Mouse (Mus musculus) granulocyte monocyte progenitor cell, adult 5-6 weeks (primary cell): ENCODE results near the gene Gpc6. TPM values are rescaled to one million over a fixed set of nuclear protein-coding genes. Genes with fewer than 3 reads are reported as not detected.

Experiments used
- ATAC-seq: replicated peaks from 2 replicates; pipeline ENCODE4 v1.8.0; 2016; ENCODE audit warnings: mild to moderate bottlenecking, moderate TSS enrichment, inconsistent platforms; ENCODE audit not compliant: poor library complexity, severe bottlenecking
- total RNA-seq, 2 experiments: library from RNA; stranded (forward) in 1 of 2; stranded (reverse) in 1 of 2; fragments of 200-712, 200-1000 nt in 1 of 2; fragments of >200 nt in 1 of 2; fragmentation: Nextera tagmentation in 1 of 2; gene quantifications; 2 replicates each; pipeline ENCODE4 v1.2.3; 2014 to 2017

Gpc6 gene
- total RNA-seq, 2 experiments from 2014 or later: not detected

DNA sequence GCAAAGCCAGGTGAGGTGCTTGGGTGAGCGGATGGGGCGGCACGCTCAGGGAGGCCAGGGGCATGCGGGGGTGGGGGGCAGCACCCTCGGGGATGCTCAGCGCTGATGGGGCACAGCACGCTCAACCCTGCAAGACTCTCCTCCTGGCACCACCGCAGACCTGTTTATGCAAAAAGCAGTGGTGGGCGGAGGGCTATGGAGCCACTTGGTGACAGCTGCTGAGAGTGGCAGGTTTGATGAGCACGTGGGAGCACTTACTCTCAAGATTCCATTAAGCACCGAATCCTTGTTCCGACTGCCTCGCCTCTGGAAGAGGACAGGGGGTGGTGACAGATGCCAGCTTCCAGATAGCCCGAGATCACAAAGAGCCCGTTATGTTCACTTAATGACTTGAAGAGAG is 1026.2 kb downstream of the Gpc6 start:
- ATAC-seq: no peak

DNA sequence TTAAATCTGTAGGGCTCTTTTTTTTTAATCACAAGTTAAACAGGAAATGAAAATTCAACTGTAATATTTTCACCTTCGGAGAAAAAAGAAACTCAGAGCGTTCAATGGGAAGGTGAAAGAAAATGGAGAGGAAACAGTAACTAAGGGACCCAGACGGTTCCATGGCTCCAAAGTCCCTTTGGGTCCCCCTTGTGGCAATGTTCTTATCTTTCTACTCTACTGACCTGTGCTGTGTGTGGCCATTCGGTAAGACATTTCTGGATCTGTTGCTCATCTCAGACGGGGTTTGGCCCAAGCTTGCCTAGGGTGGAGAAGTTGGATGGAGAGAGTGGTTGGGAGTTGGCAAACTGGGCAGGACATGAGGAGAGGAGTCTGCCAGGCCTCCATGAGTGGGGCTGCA is 1026.6 kb downstream of the Gpc6 start:
- ATAC-seq: no peak

DNA sequence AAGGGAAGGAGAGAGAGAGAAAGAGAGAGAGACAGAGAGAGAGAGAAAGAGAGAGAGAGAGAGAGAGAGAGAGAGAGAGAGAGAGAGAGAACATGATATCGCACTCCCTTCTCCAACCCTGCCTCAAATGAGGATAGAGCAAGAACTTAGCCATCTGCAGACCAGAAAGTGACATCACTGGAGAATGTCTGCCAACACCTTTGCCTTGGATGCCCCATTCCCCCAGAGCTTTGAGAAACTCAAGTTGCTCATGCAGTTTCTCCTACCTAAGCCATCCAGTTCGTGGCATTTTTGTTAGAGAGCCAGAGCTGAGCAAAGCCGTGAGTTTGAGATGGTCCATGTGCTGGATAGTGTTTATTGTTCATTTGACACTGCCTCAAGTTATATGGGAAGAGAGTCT is 1030.9 kb downstream of the Gpc6 start:
- no peak for ATAC-seq

DNA sequence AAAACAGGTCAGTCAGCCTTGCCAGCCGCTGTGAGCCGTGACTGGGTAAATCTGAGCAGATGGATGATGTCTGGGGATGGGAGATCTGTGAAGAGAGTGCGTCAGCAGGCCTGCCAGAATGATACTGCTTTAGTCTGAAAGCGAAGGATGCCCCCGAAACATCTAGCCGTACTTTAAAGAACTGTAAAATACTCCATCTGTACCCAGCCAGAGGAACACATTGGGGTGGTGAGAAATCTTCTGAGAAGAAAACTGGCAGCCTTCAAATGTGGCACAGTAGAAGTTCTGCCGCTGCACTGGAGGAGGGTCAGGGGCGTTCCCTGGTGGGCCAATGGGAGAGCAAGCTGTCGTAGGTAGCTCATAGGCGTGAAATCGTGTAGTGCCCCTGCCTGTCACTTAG is 1033.3 kb downstream of the Gpc6 start:
- ATAC-seq: no peak

DNA sequence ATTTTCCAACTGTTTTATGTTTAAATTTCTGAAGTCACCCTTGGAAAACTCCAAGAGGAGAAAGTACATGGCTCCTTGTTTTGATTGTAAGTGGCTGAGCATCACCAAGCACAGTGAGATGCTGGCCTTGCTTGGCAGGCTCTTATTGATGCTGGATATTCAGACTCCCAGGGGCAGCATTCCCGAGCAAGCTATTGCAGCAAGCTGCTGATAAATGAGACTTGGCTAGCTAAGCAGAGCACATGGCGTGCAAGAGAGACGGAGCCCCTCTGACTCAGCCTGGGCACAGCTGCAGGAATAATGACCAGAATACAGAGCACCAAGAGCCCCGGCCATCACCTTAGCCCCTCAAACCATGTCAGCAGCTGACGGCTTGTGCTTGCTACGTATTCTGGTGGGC is 1036.2 kb downstream of the Gpc6 start:
- no peak for ATAC-seq

DNA sequence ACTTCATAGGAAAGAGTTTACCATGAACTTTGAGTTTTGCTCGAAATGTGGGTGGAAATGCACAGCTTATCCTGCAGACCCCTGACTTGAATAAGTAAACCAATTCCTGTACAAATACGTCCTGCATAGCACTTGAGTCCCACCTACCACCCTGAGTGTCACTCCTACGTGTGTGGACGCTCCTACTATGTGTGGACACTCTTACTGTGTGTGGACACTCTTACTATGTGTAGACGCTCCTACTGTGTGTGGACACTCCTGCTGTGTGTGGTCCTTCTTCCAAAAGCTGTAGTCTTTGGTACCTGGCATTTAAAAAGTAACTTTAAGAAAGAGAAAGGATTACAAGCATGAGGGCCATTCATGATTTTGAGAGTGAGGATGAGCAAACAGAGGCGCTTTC is 1036.7 kb downstream of the Gpc6 start:
- no peak for ATAC-seq

DNA sequence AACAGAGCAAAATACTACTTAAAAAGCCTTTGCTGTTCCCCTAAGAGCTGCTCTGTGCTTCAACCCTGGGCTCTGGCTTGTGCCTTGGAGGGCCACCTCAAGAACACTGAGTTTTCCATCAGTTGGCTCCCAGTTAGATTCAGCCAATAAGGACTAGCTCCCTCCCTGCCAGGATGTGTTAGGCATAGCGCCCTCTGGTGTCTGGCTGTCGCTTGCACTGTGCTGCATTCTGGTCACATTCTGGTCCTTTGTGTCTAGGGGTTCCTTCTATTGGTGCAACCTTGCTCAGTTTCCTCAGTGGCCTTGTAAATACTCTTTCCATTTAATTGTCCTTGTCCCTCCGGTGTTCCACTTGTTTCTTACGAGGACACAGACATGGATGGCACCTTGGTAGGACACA is 1037.3 kb downstream of the Gpc6 start:
- ATAC-seq: peak; percentile 68

DNA sequence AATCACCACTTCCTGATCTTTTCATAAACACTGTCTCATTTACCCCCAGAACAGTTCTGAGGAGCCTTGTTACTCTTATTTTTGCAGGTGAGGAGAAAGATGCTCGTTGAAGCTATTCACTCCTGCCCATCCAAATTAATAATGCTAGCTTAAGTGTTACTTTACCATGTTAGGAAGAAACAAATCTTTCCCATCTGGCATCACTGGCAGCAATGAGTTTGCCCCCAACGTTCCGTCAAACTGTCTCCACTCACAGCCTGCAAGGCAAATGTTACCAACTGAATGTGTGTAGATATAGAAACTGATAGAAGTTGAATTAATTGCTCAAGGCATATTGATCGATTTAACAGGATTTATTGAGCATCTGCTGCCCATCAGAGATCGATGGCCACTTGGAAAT is 1047.5 kb downstream of the Gpc6 start:
- ATAC-seq: no peak

DNA sequence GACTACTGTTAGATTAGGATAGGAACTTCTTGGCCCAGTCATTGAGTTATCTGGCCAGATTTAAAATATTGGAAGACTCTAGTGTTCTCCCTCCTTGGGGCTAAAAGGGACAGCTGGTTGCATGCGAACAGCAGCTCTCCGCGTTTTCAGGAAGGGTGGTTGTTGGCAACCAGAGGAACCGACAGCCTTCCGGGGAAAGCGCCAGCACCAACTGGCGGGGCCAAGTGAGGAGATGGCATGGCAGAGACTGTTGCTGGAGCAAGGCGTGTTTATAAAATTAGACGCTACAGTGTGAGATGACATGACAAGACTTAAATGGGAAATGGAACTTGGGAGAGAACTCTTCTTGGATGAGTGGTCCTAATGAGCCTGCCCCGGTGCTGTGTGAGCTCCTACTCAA is 1056.4 kb downstream of the Gpc6 start:
- ATAC-seq: no peak

DNA sequence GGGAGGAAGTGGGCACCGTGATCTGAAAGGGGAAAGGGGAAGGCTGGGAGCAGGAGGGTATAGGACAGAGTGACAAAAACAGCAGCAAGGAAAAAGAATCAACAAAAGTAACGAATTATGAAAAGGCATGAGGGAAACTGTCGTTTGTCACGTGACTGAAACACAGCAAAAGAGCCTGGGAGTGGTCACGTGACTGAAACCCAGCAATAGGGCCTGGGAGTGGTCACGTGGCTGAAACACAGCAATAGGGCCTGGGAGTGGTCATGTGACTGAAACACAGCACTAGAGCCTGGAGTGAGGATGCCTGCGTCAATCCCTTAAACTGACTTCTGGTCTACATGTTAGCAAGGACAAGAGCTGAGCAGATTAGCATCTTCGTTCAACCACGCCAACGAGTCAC is 1063.3 kb downstream of the Gpc6 start:
- no peak for ATAC-seq

DNA sequence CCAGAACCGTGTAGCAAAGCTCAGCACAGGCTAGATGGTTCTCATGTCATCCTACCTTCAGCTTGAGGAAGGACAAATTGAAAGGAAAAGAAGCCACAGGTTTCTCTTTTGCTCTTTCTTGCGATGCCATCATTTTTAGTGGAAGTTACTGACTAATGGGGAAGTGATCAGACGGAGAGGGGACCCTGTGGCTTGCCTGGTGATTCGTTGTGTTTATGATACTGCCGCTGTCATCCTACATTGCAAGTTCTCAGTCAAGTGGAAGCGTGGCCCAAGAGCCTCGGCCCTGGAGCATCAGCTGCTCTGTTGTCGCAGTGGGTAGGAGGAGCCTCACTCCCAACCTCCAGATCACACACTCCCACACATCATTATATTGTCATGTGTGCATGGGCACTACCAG is 1065.1 kb downstream of the Gpc6 start:
- peak; percentile 84 for ATAC-seq

DNA sequence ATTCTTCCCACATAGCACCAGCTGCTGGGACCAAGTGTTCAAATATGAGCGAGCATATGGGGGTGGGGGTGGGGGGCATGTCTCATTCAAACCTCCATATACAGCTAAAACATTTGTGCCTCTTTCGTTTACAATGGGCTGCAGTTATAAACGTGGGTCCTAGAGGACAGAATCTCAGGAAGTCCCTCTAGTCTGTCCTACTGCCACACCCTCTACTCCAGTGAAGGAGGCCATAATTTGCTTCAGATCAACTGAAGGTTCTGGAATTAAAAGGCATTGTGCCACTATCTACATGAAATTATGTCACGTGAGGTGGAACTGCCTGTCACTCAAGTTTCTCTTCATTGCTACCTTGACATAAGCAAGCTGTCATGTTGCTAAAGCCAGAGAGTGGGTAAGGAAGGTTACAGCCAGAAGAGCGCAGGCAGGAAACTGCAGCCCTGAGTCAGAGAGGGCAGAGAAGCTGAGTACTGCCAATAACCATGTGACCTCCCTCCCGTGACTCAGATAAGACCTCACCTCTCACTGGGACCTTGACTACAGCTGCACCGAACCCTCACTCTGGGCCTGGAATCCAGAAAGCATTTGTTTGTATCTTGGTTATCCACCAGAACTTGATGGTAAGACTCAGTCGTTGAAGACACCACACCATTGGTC is 1067.6 kb downstream of the Gpc6 start:
- ATAC-seq: no peak

DNA sequence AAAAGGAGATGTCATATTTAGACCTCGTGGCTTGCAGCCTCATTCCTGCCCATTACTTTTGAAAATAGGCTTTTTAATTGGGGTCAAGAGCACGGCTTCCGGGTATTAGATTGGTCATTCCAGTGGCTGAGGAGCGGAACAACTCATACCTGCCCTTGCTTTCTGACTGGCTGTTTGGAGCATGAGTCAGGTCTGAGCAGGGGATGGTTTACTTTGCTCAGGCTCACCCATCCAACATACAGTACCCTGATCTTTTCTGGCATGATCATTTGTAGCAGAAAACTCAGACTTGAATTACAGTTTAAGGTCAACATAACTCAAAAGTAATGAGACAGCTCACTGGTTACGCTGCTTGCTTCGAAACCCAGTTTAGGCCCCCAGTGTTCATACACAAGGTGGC is 1068.7 kb downstream of the Gpc6 start:
- no peak for ATAC-seq

DNA sequence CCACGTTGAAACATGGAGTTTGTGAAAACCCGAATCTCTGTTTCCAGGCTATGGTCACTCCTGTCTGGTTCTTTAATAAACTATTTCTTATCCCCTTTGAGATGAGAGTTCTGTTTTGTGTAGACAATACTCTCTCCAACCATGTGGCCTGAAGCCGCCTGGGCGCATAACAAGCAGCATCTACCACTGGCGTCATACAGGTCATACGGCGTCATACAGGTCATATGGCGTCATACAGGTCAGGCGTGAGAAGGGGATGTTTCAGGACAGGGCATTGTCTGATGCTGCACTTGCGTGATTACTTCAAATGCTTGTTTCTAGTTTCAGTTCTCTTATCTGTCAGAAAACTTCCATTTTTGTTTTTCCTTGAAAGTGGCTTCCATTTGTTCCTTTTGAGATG is 1079.3 kb downstream of the Gpc6 start:
- peak; percentile 64 for ATAC-seq

DNA sequence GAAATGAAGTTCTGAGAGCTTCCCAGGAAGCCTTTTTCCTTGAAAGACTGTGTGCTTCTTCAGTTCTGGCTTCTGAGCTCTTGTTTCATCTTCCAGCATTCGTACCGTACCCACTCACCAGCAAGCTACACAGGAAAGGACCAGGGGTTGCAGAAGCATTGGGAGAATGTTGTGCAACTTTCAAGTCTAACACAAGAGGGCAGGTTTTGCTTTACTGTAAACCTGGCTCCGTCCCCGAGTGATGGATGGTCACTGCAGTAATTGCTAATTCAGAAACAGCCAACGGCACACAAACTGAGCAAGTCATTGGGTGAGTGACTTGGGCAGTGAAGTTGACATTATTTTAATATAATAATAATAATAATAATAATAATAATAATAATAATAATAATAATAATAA is 1080.6 kb downstream of the Gpc6 start:
- ATAC-seq: peak; percentile 75

DNA sequence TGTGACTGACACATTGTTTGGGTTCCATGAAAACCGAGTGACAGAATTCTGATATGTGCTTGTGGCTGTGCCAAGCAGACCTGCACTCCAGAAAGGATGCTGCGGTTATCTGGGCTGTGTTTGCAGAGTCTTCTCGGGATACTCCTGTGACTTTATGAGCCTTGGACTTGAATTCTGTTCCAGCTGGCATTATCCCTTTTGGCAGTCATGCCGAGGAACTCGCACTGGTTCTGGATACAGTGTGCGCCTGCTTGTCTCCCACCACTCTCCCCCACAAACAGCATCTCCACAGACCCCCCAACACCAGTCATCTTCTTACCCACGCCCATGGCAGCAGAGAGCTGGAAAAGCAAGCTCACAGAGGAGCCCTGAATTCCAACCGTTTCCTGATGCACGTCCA is 1084.4 kb downstream of the Gpc6 start:
- ATAC-seq: no peak

DNA sequence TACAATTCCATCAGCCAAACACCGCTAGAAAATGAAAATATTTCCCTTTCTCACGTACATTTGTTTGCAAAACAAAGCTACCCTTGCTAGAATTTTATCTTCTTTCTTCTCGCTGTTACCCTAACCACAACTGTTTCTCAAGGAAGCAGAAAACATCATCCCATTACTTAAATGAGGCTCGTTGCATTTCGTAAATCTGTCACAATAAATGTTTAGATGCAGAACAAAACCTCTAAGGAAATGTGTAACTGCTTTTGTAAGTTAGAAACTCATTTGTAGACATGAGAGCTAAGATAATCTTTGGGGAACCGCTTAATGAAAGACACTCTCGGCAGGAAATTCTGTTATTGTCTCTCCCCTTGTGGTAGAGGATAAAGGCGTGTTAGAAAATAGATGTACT is 1088.1 kb downstream of the Gpc6 start:
- ATAC-seq: peak; percentile 52; the same call in 1 of the 2 replicates

DNA sequence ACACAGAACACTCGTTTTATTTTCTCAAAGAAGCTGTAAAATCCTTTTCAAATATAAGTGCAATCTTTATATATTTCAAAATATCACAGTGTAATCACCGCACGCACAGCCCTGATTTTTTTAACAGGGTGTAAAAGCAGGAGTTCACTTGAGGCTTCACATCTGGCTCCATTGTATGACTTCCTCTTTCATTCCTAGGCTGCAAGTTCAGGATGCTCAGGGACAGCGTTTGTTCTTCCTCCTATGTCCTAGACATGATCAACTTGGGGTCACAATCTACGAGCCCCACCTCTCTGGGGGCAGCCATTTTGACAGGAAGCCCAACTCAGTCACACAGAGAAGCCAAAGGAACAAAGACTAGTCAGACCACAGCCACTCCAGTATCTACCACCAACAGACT is 1094.2 kb downstream of the Gpc6 start:
- peak; percentile 74 for ATAC-seq

DNA sequence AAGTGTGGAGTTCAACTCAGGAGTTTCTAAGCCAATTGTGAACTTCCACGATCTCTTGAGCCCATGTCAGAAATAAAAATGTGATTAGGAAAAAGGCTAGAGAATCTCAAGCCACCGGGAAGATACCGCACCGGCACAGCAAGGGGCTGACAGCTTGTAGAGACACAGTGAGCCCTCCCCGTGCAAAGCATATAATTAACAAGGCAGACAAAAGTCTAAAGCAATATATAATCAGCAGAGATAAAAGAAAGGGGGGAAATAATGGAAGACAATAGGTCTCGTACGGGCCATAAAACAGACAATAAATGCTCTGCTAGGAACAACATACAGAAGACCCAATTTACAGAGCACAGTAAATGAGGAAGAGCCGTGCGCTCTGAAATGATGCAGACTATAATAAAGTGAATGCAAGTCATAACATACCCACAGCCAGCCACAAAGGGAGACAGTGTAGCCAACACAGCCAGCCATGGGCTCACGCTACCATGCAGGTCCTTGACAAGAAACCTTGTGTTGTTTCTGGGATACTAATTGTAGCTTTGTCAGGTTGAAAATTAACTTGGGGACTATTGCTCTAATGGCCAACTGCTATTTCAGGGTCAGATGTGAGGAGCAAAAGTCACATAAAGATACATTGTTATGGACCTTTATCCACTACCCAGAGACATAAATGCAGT is 1096.9 kb downstream of the Gpc6 start:
- no peak for ATAC-seq
